Mouse (Mus musculus) spleen, postnatal 10 days (tissue): ENCODE measurements around the gene AY074887.
"Not testable (repeated sequence)": the region's sequence is repeated elsewhere in the genome, so short reads cannot be mapped to it uniquely, and the experiment has no call there.

ENCODE experiments used
- DNase-seq, 2 experiments: peaks; one replicate each; pipeline ENCODE4 v3.0.0; 2021 to 2022; ENCODE audit warnings: low spot score in 2 of 2

Gene AY074887

GRCm38 (mm10) chr9:54950575-54951321 lies at the start of gene AY074887, which contains the start of gene Psma4:
Gene AY074887 (minus strand): TSS chr9:54950998.
Gene Psma4 (plus strand): TSS chr9:54950790.
- DNase-seq: peak; percentile 91 to 93

GRCm38 (mm10) chr9:54995645-54996044 lies 44.8 kb upstream of the AY074887 start:
- DNase-seq: no peak

- DNase-seq: no peak
Measured at GRCm38 (mm10) chr9:54994381-54994780, 43.6 kb upstream of the AY074887 start.

GRCm38 (mm10) chr9:54990362-54990761 lies 39.6 kb upstream of the AY074887 start:
- no peak for DNase-seq

DNA sequence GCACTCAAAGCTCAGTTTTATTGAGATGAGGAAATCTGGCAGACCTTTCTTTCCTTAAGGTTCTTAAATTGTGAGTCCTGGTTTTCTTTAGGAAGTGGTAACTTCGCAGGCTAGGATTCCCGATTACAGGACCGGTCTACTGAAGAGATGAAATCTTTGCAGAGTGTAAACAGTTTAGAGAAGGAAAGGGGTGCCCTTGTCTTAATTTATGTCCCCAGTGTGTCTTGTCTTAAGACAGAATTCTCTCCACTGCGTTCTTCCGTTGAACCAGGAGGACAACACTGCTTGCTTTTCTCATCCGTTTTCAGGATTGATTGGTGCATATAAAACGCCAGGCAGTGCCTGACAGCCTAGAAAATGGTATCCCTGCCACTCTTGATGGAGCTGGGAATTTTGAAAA lies 31.6 kb upstream of the AY074887 start:
- no peak for DNase-seq

GRCm38 (mm10) chr9:54981291-54982191 lies 30.7 kb upstream of the AY074887 start:
- DNase-seq: peak in 1 of 2 experiments; percentile 32

DNA sequence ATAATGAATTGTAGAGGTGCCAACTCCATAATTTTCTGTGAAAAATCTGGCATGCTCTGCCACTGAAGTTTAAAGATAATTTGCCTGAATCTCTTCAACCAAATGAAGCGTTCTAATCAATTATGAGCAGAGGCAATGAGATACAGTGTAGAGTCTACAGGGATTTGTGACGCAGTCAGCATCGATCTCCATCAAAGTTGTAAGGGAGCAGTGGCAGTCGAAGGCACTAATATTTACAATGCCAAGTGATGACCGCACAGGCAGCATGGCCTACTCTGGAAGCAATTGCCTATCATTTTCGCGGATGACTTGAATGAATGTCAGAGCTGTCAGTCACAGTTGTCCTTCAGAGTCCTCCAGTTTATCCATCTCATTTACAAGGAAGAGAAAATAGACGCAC lies 29.9 kb upstream of the AY074887 start, which contains the start of gene Chrna5:
Gene Chrna5 (plus strand): TSS at position 207 of the 400 bp plus-strand sequence.
- DNase-seq: no peak

DNA sequence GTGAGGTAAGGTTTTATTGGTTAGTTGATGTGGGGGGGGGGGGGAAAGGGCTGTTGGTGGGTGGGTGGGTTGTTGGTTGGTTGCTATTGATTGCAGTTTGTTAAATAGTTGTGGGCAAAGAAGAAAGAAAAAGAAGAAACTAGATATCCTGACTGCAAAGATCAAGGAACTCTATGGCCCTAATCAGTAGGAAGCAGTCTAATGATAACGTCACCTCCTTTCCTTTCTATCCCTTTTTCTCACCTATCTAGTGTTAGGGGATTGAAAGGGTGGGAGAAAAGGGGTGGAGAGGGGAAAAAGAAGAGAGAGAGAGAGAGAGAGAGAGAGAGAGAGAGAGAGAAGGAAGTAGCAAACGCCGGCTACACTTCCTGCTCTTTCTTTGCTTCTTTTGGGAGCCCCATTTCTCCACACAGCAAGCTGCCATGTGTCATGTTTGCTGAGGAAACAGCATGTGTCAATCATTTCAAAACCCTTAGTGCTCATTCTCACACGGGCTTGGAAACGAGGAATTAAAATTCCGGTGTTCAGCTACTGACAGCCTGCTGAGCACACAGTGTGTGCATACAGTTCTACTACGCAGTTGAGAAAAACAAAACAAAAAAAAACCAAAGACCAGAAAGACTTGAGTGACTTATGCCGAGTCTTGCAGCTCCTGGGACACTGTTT lies 19.3 kb upstream of the AY074887 start:
- DNase-seq: no peak

GRCm38 (mm10) chr9:54963669-54964068 lies 12.9 kb upstream of the AY074887 start:
- no peak for DNase-seq

- no peak for DNase-seq
Measured at GRCm38 (mm10) chr9:54961059-54961458, 10.3 kb upstream of the AY074887 start.

DNA sequence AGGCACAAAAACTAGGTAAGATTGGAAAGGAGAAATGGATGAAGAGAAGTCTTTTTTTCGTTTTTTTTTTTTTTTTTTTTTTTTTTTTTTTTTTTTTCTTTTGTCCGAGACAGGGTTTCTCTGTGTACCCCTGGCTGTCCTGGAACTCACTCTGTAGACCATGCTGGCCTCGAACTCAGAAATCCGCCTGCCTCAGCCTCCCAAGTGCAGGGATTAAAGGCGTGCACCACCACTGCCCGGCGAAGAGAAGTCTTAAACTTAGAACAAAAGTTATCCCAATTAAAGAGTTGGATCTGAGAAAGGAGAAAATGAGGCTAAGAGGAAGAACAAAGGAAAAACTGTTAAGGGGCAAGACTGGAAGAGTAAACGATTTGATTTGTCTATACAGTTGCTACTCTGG lies 636 bp downstream of the AY074887 start:
- not testable (repeated sequence) for DNase-seq

- no peak for DNase-seq
Measured at GRCm38 (mm10) chr9:54949465-54949864, 1.3 kb downstream of the AY074887 start.

- DNase-seq: no peak
Measured at GRCm38 (mm10) chr9:54946256-54946655, 4.5 kb downstream of the AY074887 start.

DNA sequence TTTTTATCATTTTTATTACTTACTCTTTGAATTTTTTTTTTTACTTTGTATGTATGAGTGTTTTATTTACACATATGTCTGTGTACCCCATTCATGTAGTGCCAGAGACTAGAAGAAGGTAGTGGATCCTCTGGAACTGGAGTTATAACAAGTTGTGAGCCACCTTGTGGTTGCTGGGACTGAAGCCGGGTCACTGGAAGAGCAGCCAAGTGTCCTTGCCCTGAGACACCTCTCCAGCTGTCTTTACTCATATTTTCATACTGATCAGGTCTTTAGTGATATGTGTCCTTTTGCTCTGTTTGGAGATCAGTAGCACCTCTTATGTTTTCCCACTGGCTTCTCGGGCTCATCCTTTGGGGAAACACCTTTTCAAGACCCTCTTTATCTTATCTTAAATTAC lies 6.3 kb downstream of the AY074887 start:
- DNase-seq: no peak

- no peak for DNase-seq
Measured at GRCm38 (mm10) chr9:54942071-54942470, 8.7 kb downstream of the AY074887 start.

DNA sequence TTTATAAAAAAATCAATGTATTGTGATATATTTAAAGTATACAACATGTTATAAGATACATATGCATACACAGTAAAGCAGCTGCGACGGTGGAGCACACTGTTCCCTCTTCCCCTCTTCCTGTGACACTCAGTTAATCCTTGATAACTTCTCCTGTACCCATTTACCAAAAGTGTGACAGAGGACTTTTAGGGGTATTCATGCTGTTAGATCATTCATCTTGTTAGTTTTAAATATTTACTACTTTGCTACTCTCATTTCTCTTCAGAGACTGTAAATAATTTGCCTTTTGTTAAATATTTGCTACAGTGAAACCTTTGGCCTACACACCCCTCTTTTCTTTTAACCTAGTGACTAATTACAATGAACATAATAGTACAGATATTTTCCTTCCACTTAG lies 18.4 kb downstream of the AY074887 start:
- DNase-seq: no peak

DNA sequence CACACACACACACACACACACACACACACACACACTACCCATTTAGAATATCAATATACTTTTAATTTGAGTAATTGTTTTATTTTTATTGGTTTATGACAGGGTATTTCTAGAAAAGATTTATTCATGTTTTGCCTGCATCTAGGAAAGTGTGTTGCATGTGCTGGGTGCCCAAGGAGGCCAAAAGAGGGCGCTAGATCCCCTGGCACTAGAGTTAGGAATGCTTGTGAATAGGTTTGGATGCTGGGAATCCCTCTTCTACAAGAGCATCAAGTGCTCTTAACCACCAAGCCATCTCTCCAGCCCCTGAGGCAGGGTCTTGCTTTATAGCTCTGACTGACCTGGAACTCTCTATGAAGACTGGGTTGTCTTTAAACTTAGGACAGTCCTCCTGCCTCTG lies 19.0 kb downstream of the AY074887 start:
- no peak for DNase-seq

DNA sequence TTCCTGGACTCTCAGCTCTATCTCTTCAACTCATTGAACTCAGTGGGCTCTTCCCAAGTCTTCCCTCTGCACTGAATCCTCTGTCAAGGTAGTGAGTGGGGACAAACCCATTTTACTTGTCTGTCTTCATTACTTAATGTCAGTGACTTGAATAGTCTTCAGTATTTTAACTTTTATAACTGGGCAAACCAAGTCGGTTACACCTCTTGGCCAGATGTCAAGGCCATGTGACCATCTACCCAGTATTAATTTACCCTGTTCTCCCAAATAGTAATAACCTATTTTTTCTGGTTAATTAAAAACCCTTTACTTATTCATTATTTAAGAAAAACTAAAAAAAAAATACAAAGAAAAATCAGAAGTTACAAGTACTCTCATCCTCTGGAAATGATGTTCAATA lies 20.1 kb downstream of the AY074887 start:
- no peak for DNase-seq

DNA sequence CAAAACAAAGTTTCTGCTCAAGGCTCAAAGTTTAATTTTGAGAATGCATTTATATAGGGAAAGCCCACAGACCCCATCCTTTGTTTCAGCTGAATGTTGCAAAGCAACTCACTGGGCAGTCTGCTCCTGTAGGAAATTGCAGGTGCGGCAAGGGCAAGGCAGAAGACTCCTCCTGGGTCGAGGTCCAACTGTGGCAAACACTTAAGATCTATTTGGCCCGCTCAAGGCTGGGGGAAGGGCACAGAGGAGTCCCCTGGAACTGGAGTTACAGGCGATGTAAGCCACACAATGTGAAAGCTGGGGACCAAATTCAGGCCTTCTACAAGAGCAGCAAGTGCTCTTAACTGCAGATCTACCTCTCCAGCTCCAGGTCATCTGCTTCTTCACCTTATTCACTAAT lies 30.9 kb downstream of the AY074887 start:
- DNase-seq: no peak

DNA sequence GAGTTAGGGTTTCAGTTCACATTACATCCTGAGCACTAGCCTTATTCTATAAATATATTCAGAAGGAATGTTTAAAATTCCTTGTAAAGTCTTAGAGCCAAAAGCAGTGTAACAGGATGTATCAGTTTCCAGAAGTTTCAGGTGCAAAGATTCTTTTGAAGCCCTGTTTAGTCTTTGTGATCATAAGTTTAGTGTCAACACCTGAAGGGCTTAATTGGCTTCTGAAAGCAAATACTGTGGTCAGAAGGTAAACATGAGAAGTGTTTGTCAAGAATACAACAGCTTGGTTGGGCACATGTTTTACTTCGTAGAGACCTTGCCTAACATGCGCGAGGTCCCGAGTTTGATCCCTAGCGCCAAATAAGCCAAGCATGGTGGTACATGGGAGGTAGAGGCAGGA lies 32.0 kb downstream of the AY074887 start:
- no peak for DNase-seq

DNA sequence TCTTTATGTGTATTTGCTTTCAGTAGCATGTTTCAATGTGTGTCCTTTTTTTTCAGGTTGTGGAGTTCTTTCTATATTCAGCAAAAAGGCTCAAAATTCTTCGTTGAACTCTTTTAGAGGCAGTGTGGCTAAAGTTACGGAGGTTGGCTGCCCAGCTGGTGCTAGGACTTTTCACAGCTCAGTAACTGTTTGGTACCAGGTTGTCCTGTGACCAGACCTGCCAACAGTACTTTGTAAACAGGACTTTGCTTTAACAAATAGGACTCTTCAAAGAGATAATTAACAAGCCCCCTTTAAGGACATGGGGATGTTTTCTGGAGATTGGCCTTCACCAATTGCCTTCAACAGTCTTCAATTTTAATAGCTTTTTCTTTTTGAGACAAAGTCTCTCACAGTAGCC lies 32.6 kb downstream of the AY074887 start:
- DNase-seq: no peak

- peak; percentile 26 to 84 for DNase-seq
Measured at GRCm38 (mm10) chr9:54917010-54917677, 33.7 kb downstream of the AY074887 start, which contains the start of gene Hykk. Gene Hykk (plus strand): TSS chr9:54917283.
